Mouse (Mus musculus) spleen, adult 12 weeks (tissue): ENCODE data around the gene Ppfia2.

Experiments used
- DNase-seq: peaks from one replicate; pipeline ENCODE4 v3.0.0; 2022; ENCODE audit warnings: low spot score

Ppfia2 gene

GRCm38 (mm10) chr10:106469855-106470532, at the start of gene Ppfia2:
Gene Ppfia2 (plus strand): TSS chr10:106470339.
- DNase-seq, result no peak

- no peak for DNase-seq
These were observed 1.0 kb upstream of the Ppfia2 start for GRCm38 (mm10) chr10:106468956-106469721.

GRCm38 (mm10) chr10:106470533-106471205, 530 bp downstream of the Ppfia2 start:
- DNase-seq, result no peak

- no peak for DNase-seq
These were observed 39.4 kb downstream of the Ppfia2 start for GRCm38 (mm10) chr10:106509281-106510165.

GRCm38 (mm10) chr10:106566036-106566435, 95.9 kb downstream of the Ppfia2 start:
- no peak for DNase-seq

GRCm38 (mm10) chr10:106585026-106585425, 114.9 kb downstream of the Ppfia2 start:
- no peak for DNase-seq

GRCm38 (mm10) chr10:106585476-106586080, 115.4 kb downstream of the Ppfia2 start:
- no peak for DNase-seq

GRCm38 (mm10) chr10:106587817-106588216, 117.7 kb downstream of the Ppfia2 start:
- DNase-seq, result no peak

- DNase-seq, result no peak
These were observed 120.8 kb downstream of the Ppfia2 start for GRCm38 (mm10) chr10:106590944-106591343.

- no peak for DNase-seq
These were observed 126.8 kb downstream of the Ppfia2 start for GRCm38 (mm10) chr10:106596976-106597375.

GRCm38 (mm10) chr10:106603319-106603898, 133.3 kb downstream of the Ppfia2 start:
- DNase-seq, result no peak

- DNase-seq, result no peak
These were observed 139.2 kb downstream of the Ppfia2 start for GRCm38 (mm10) chr10:106609177-106609981.

GRCm38 (mm10) chr10:106610222-106610621, 140.1 kb downstream of the Ppfia2 start:
- DNase-seq, result no peak

- DNase-seq, result no peak
These were observed 148.1 kb downstream of the Ppfia2 start for GRCm38 (mm10) chr10:106618194-106618593.

GRCm38 (mm10) chr10:106620952-106621351, 150.8 kb downstream of the Ppfia2 start:
- DNase-seq, result no peak

- DNase-seq, result no peak
These were observed 153.2 kb downstream of the Ppfia2 start for GRCm38 (mm10) chr10:106623342-106623741.

- no peak for DNase-seq
These were observed 162.2 kb downstream of the Ppfia2 start for GRCm38 (mm10) chr10:106632171-106632935.

- no peak for DNase-seq
These were observed 163.8 kb downstream of the Ppfia2 start for GRCm38 (mm10) chr10:106633898-106634297.

- DNase-seq, result no peak
These were observed 182.1 kb downstream of the Ppfia2 start for GRCm38 (mm10) chr10:106652276-106652675.
